Mouse (Mus musculus) MN1 (cell line): ENCODE data around the gene Gm10097.

Source experiments
- DNase-seq: peaks from one replicate; pipeline ENCODE4 v3.0.0-alpha.2; 2016; ENCODE audit warnings: low spot score

The Gm10097 gene

DNA sequence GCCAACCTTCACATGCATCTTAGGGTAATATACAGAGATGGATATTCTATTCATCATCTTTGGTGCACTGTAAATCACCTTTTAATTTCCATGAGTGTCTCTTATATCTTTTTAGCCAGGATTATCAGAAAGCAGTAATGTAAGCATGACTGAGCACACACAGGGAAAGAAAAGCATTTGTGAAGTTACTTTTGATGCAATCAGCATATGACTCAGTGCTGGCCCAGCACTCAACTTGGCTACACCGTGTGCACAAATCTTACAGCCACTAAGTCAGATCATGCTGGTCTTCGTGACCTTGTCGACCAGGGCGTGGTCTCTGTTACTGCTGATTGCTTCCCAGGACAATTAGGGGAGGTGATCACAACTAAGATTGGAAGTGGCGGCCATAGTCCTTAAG is 16.8 kb downstream of the Gm10097 start:
- peak; percentile 37 for DNase-seq

- no peak for DNase-seq
Measured at GRCm38 (mm10) chr10:5086329-5086728, 17.3 kb downstream of the Gm10097 start.

DNA sequence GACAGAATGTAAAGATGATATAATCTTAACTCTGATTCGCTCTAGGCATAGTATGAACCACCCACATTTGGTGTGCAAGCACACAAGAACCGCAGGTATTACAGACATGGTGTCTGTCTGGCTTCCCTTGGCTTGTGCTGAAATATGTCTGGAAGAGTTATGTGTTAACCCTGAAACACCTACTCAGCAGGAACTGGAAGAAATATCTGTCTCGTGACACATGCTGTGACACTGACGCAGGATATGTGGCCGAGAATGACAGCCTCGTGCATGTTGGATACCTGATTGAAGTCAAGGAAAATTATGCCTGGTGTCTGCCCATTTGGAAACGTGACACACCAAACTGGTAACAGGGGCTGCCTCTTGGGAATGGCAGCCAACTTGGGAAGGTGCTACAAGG is 18.3 kb downstream of the Gm10097 start:
- no peak for DNase-seq

DNA sequence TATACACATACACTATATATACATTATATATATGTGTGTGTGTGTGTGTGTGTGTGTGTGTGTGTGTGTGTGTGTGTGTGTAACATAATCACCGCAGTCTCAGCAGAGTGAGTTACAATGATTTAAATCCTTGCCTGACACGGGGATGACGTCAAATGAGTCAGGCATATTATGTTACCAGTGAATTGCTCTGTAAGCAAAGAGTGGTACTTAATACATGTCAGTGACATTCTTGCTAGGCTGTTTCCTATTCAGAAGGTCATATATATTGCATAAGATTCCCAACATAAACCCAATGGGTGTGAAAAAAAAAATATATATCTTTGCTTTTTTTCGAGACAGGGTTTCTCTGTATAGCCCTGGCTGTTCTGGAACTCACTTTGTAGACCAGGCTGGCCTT is 20.1 kb downstream of the Gm10097 start:
- DNase-seq: no peak

DNA sequence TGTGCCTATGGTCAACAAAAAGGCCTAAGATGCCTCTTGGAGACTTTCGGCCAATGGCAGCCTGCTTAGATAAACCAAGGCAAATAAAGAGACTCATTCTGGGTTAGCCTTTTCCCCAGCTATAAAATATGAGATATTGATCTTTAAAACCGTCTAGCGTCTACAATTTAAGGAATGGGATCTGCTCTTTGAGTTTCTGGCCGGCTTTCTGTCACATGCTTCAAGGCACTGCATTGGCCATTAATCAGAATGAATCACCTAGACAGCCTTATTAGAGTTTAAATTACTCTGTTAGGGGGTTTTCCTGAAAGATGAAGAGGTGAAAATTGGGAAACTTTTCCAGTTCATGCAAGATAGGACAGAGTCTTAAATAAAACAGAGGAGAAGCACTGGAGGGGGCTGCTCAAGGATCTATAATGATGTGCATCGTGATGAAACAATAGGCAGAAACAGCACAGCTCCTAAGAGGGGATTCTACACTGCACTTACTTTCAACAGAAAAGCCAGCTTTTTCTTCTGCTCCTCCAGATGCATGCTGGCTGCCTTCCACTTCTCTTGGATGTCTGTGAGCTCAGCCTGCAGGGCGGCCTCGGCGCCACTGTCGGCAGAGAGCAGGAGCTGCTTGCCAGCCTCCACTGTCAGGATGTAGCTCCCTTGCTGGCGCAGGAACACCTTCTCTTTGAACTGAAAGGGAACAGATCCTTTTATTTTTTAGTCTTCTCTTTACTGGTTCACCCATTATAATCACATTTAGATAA is 28.2 kb downstream of the Gm10097 start:
- peak; percentile 61 for DNase-seq

GRCm38 (mm10) chr10:5097754-5098137 is 28.8 kb downstream of the Gm10097 start:
- no peak for DNase-seq

DNA sequence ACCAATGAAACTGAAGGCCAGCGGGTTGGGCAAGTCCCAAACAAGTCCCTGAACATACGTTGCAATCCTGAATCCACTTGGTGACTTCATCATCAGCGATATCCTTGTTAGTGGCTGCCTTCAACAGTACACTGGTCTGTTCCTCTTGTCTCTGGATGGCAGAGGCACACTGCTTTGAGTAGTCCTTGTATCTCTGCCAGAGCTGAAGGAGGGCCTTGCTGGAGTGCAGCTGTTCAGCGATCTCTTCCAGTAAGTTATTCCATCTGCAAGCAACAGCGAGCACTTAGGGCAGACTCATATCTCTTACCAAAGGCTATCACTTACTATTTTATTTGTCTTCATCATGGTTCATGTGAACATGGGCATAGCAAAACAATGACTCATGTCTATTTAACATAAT is 41.8 kb downstream of the Gm10097 start:
- DNase-seq: no peak

GRCm38 (mm10) chr10:5116155-5116554 is 47.2 kb downstream of the Gm10097 start:
- DNase-seq: no peak

DNA sequence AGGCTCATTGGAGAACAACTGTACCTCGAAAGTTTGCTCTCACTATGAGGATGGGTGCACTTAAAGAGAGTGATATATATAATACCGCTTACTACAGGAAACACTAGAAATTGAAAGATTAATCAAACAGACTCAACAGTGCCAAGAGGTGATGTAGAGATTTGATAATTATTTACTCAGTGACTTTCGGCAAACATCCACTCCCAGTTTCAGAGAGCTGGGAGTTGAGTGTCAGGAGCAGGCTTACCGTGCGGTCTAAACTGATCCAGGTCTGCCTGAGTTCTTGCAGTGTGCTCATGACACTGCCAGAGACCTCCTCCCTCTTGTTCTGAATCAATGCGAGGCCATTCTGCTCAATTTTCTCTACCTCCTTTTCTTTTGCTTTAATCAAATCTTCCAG is 47.7 kb downstream of the Gm10097 start:
- DNase-seq: no peak
